Comparison of ENCODE assay signal across 5 mouse cellular contexts in genomic region chr10:11045421-11045820, GRCm38 (mm10). TPM values are rescaled to one million over a fixed set of nuclear protein-coding genes. Genes with fewer than 3 reads are reported as not detected.
"Had no signal": no experiment of that assay in that cellular context is flagged by ENCODE, and none has a peak within 500 bp of the region (broad histone marks: within the 10 kb centered on the region; RNA-seq: fewer than 3 reads in every experiment).

No protein-coding gene starts in this region.

RNA-seq across cellular contexts. Expression of gene Grm1, which starts 36.7 kb away (rescaled TPM):
- polyA plus RNA-seq: liver, embryonic 12.5 days; liver, embryonic 16.5 days; neural tube, embryonic 11.5 days; small intestine, adult 2 months; thymus, postnatal 0 days had no signal
